Mouse (Mus musculus): ENCODE results near the gene Acrbp. TPM values are rescaled to one million over a fixed set of nuclear protein-coding genes. Genes with fewer than 3 reads are reported as not detected.

Gene Acrbp
- total and polyA plus RNA-seq, 2 experiments = 4.1 to 6.6 TPM

DNA sequence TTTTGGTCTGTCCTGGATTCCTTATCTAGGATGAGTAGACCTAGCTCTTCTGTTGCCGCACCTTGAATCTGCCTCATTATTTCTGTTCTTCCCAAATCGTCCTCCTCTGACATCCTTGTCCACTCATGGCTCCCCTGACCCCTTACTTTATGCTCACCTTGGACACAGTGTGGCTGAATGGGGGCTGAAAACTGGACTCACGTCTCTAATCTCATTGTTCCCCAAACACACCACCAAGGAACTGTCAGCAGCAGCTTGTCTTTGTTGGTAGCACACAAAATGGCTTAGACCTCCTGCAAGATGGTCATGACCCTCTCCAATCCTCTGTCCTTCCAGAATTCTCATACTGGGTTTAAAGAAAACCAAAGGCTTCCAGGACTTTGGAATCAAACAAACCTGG is 38.4 kb downstream of the Acrbp start:
- no peak for TF ChIP-seq CTCF (IDR thresholded peaks at IDR 0.05; ENCODE audit: low read depth, low read length)
- TF ChIP-seq POLR2A (IDR thresholded peaks at IDR 0.05; ENCODE audit: extremely low read depth, insufficient read depth, low read length) = no peak
- 85% methylated on average over 3 of the region's 3 CpGs for WGBS
- Histone ChIP-seq H3K27me3 (ENCODE audit: control insufficient read depth, insufficient read depth, low read length) (no peaks in the 10 kb centered on the region), H3K9ac (ENCODE audit: low read depth, low read length) (no peak overlapping the region; the same call in 1 of the 2 replicates), H3K27ac (replicated peaks; ENCODE audit: insufficient read depth, low read depth, low read length) (peak overlapping the region; percentile 96), H3K4me1 (ENCODE audit: control insufficient read depth, insufficient read depth, low read length) (peaks cover 23% of the 10 kb centered on the region), H3K36me3 (ENCODE audit: control insufficient read depth, insufficient read depth, low read length) (no peaks in the 10 kb centered on the region), H3K79me2 (ENCODE audit: control insufficient read depth, insufficient read depth, low read length) (no peaks in the 10 kb centered on the region), H3K4me3 (ENCODE audit: insufficient read depth, low read depth, low read length) (no peak overlapping the region)
- DNase-seq (ENCODE audit: extremely low read depth, low read depth, low spot score) = no peak

- WGBS = 1% methylated on average over 20 of the region's 20 CpGs
These were observed 39.3 kb downstream of the Acrbp start for GRCm38 (mm10) chr6:125088561-125089321.

DNA sequence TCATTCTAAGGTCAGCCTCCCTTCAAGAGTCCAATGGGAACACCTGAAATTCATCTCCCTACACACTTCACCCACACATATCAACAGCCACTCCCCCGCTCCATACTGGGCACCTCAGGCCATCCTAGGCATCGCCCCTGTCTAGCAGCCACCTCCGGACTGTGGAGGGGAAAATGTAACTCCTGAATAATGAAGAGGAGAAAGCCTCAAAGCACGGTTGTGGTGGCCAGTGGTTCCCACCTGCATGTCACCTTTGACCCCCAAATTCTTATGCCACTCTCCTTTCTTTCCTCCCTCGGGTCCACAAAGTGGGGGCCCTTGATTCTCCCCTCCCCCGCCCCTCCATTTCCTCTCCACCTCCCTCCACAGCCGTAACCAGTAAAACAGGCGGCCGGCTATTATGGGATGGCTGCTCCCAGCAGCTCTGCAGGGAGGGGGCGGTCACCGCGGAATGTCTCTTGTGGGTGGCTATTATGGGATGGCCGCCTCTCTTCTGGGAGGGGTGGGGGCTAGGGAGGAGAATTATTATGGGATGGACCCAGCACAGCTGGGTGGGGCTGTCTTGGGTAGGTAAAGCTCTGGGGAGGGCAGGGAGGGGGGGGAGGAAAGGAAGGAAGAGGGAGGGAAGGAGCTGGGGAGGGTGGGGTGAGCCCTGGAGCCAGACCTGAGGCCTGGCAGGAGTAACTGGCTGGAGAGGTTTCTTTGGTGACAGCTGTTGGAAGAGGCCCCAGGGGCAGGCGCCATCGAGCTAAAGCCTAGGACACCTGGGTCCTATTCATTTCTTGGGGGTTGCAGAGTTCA is 40.2 kb downstream of the Acrbp start:
- 36% methylated on average over 15 of the region's 15 CpGs for WGBS
- H3K9ac ChIP-seq (ENCODE audit: low read depth, low read length) = peak overlapping the region; percentile 51

More at GRCm38 (mm10) chr6:125088561-125089321, 39.3 kb downstream of the Acrbp start:
- DNase-seq (ENCODE audit: extremely low read depth, low read depth, low spot score) = peak; percentile 81
- Histone ChIP-seq H3K4me3 (ENCODE audit: insufficient read depth, low read depth, low read length) (peak overlapping the region; percentile 35; the same call in 1 of the 2 replicates), H3K36me3 (ENCODE audit: control insufficient read depth, insufficient read depth, low read length) (no peaks in the 10 kb centered on the region), H3K4me1 (ENCODE audit: control insufficient read depth, insufficient read depth, low read length) (peaks cover 21% of the 10 kb centered on the region), H3K27ac (replicated peaks; ENCODE audit: insufficient read depth, low read depth, low read length) (peak overlapping the region; percentile 96), H3K27me3 (ENCODE audit: control insufficient read depth, insufficient read depth, low read length) (no peaks in the 10 kb centered on the region), H3K79me2 (ENCODE audit: control insufficient read depth, insufficient read depth, low read length) (no peaks in the 10 kb centered on the region), H3K9ac (ENCODE audit: low read depth, low read length) (peak overlapping the region; percentile 78)
- TF ChIP-seq POLR2A (IDR thresholded peaks at IDR 0.05; ENCODE audit: extremely low read depth, insufficient read depth, low read length) (peak; percentile 53; the same call in 1 of the 2 replicates), CTCF (IDR thresholded peaks at IDR 0.05; ENCODE audit: low read depth, low read length) (no peak; the same call in 1 of the 2 replicates)

GRCm38 (mm10) chr6:125090341-125091085 is 41.0 kb downstream of the Acrbp start:
- no peaks in the 10 kb centered on the region for H3K36me3 ChIP-seq (ENCODE audit: control insufficient read depth, insufficient read depth, low read length)

More for the DNA sequence above, 40.2 kb downstream of the Acrbp start:
- H3K79me2 ChIP-seq (ENCODE audit: control insufficient read depth, insufficient read depth, low read length) = no peaks in the 10 kb centered on the region
- peaks cover 16% of the 10 kb centered on the region for H3K4me1 ChIP-seq (ENCODE audit: control insufficient read depth, insufficient read depth, low read length)
- no peak for DNase-seq (ENCODE audit: extremely low read depth, low read depth, low spot score)
- TF ChIP-seq CTCF (IDR thresholded peaks at IDR 0.05; ENCODE audit: low read depth, low read length) (no peak), POLR2A (IDR thresholded peaks at IDR 0.05; ENCODE audit: extremely low read depth, insufficient read depth, low read length) (no peak)
- H3K27ac ChIP-seq (replicated peaks; ENCODE audit: insufficient read depth, low read depth, low read length) = peak overlapping the region; percentile 62
- H3K4me3 ChIP-seq (ENCODE audit: insufficient read depth, low read depth, low read length) = peak overlapping the region; percentile 34; the same call in 1 of the 2 replicates
- H3K27me3 ChIP-seq (ENCODE audit: control insufficient read depth, insufficient read depth, low read length) = no peaks in the 10 kb centered on the region
- H3K36me3 ChIP-seq (ENCODE audit: control insufficient read depth, insufficient read depth, low read length) = no peaks in the 10 kb centered on the region

GRCm38 (mm10) chr6:125092372-125092771 is 42.9 kb downstream of the Acrbp start:
- TF ChIP-seq POLR2A (IDR thresholded peaks at IDR 0.05; ENCODE audit: extremely low read depth, insufficient read depth, low read length) (no peak), CTCF (IDR thresholded peaks at IDR 0.05; ENCODE audit: low read depth, low read length) (no peak)
- H3K27ac ChIP-seq (replicated peaks; ENCODE audit: insufficient read depth, low read depth, low read length) = no peak overlapping the region

More at GRCm38 (mm10) chr6:125090341-125091085, 41.0 kb downstream of the Acrbp start:
- DNase-seq (ENCODE audit: extremely low read depth, low read depth, low spot score) = no peak
- no peak overlapping the region for H3K9ac ChIP-seq (ENCODE audit: low read depth, low read length)
- 0 out of 2 replicates have a peak overlapping the region, but pooled peaks have one; percentile 10 for H3K27ac ChIP-seq (replicated peaks; ENCODE audit: insufficient read depth, low read depth, low read length)
- no peaks in the 10 kb centered on the region for H3K79me2 ChIP-seq (ENCODE audit: control insufficient read depth, insufficient read depth, low read length)
- peaks cover 16% of the 10 kb centered on the region for H3K4me1 ChIP-seq (ENCODE audit: control insufficient read depth, insufficient read depth, low read length)
- no peaks in the 10 kb centered on the region for H3K27me3 ChIP-seq (ENCODE audit: control insufficient read depth, insufficient read depth, low read length)
- TF ChIP-seq POLR2A (IDR thresholded peaks at IDR 0.05; ENCODE audit: extremely low read depth, insufficient read depth, low read length) (no peak), CTCF (IDR thresholded peaks at IDR 0.05; ENCODE audit: low read depth, low read length) (no peak)
- H3K4me3 ChIP-seq (ENCODE audit: insufficient read depth, low read depth, low read length) = no peak overlapping the region
- 81% methylated on average over 10 of the region's 10 CpGs for WGBS

More at GRCm38 (mm10) chr6:125092372-125092771, 42.9 kb downstream of the Acrbp start:
- H3K4me1 ChIP-seq (ENCODE audit: control insufficient read depth, insufficient read depth, low read length) = peaks cover 16% of the 10 kb centered on the region
- WGBS = 73% methylated on average over 5 of the region's 5 CpGs
- H3K27me3 ChIP-seq (ENCODE audit: control insufficient read depth, insufficient read depth, low read length) = no peaks in the 10 kb centered on the region
- H3K36me3 ChIP-seq (ENCODE audit: control insufficient read depth, insufficient read depth, low read length) = no peaks in the 10 kb centered on the region
- DNase-seq (ENCODE audit: extremely low read depth, low read depth, low spot score) = no peak
- no peak overlapping the region for H3K9ac ChIP-seq (ENCODE audit: low read depth, low read length)
- peaks cover 10% of the 10 kb centered on the region; the same call in 1 of the 2 replicates for H3K79me2 ChIP-seq (ENCODE audit: control insufficient read depth, insufficient read depth, low read length)
- H3K4me3 ChIP-seq (ENCODE audit: insufficient read depth, low read depth, low read length) = no peak overlapping the region
